Mouse (Mus musculus) ES-Bruce4 (cell line): ENCODE measurements around the gene Gm5580. TPM values are rescaled to one million over a fixed set of nuclear protein-coding genes. Genes with fewer than 3 reads are reported as not detected.
"Not testable (repeated sequence)": the region's sequence is repeated elsewhere in the genome, so short reads cannot be mapped to it uniquely, and the experiment has no call there.

Experiments used
- H3K27ac ChIP-seq: 2 replicates; pipeline ENCODE4 v1.5.1; 2012; ENCODE audit warnings: low read length, inconsistent platforms; ENCODE audit not compliant: insufficient read depth
- H3K27me3 ChIP-seq: 2 replicates; pipeline ENCODE4 v1.6.1; 2012; ENCODE audit warnings: mild to moderate bottlenecking, low read length, inconsistent platforms; ENCODE audit not compliant: control insufficient read depth, poor library complexity, insufficient read depth, severe bottlenecking
- H3K36me3 ChIP-seq: 2 replicates; pipeline ENCODE4 v1.6.1; 2012; ENCODE audit warnings: inconsistent platforms, mild to moderate bottlenecking, low read length, moderate library complexity; ENCODE audit not compliant: control insufficient read depth, poor library complexity, insufficient read depth, severe bottlenecking
- H3K4me1 ChIP-seq: one replicate; pipeline ENCODE4 v1.8.1; 2011; ENCODE audit warnings: low read length; ENCODE audit not compliant: control insufficient read depth, insufficient read depth
- H3K4me3 ChIP-seq: 2 replicates; pipeline ENCODE4 v1.5.1; 2011; ENCODE audit warnings: low read depth, mild to moderate bottlenecking, low read length
- H3K9ac ChIP-seq: 2 replicates; pipeline ENCODE4 v1.6.1; 2012; ENCODE audit warnings: low read depth, mild to moderate bottlenecking, inconsistent platforms; ENCODE audit not compliant: poor library complexity, severe bottlenecking
- H3K9me3 ChIP-seq: replicated peaks from 2 replicates; pipeline ENCODE4 v1.6.1; 2012; ENCODE audit warnings: mild to moderate bottlenecking, low read length, inconsistent platforms; ENCODE audit not compliant: control insufficient read depth, poor library complexity, insufficient read depth, severe bottlenecking
- CTCF ChIP-seq: IDR thresholded peaks from one replicate; pipeline ENCODE4 v1.8.1; 2011; ENCODE audit warnings: low read depth, low read length
- EP300 ChIP-seq: IDR thresholded peaks from 2 replicates; pipeline ENCODE4 v1.6.1; 2011; ENCODE audit warnings: low read depth, low read length; ENCODE audit not compliant: insufficient read depth
- POLR2A ChIP-seq: IDR thresholded peaks from one replicate; pipeline ENCODE4 v1.8.1; 2011; ENCODE audit warnings: low read length; ENCODE audit not compliant: insufficient read depth
- polyA plus RNA-seq: library from polyadenylated mRNA; stranded (reverse); fragments of >200 nt; gene quantifications from 2 replicates; pipeline ENCODE4 v1.2.4, GENCODE M21; 2011; ENCODE audit warnings: low read depth; ENCODE audit not compliant: missing spikeins, insufficient read depth, insufficient read length

Gene Gm5580
- not detected in 2 replicates for polyA plus RNA-seq

DNA sequence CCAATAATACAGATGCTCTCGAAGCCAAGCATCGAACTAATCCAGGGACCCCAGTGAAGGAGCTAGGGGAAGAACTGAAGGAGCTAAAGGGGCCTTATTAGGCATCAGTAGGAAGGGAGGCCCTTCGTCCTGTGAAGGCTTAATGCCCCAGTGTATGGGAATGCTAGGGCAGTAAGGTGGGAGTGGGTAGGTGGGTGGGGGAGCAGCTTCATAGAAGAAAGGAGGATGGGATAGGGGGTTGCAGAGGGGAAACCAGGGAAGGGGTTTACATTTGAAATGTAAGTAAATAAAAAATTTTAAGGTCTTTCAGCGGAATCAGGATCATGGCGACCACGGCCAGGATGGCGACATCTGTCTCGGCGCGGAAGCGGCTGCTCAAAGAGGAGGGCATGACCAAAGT, at the start of gene Gm5580:
TSS of gene Gm5580 (plus strand) at position 301 of the 400 bp plus-strand sequence.
- H3K27me3 ChIP-seq, H3K9me3 ChIP-seq, H3K36me3 ChIP-seq, H3K27ac ChIP-seq, H3K4me1 ChIP-seq, H3K4me3 ChIP-seq, H3K9ac ChIP-seq: not testable (repeated sequence)

DNA sequence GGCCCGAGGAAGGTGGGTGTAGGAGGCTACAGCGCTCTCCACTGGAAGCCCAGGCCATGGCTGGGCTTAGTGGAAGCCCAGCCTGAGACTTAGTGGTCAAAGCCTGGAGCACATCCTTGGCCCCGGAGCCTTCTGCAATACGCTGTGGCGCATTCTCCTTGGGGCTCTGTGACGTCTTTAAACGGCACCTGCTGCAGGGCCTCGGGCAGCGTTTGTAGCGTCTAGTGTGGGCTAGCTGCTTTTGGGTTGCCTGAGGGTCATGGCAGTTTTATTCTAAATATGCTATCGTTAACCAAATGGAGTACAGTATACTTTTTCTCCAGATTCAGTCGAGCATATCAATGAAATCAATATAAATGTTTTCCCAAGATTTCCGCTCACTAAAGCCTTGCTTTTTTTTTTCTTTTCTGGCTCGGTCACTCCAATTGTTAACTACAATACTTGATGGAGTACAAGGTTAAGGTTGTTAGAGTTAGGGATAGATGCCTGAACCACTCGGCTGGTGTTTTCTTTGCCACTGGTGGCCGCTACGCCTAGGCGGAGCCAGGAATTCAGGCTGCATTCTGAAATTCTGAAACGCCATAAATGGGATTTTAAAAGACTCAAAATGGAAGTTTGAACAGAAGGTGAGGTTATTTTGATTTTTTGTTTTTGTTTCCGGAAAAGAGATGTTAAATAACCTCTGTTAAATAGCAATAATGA, 44.5 kb upstream of the Gm5580 start, which contains the start of gene Olfr212:
TSS of gene Olfr212 (plus strand) at position 215 of the 702 bp plus-strand sequence.
- H3K27ac ChIP-seq, H3K4me1 ChIP-seq, H3K9ac ChIP-seq, H3K4me3 ChIP-seq, H3K27me3 ChIP-seq, H3K36me3 ChIP-seq: not testable (repeated sequence)
- H3K9me3 ChIP-seq, result peaks cover 24% of the 10 kb centered on the region

DNA sequence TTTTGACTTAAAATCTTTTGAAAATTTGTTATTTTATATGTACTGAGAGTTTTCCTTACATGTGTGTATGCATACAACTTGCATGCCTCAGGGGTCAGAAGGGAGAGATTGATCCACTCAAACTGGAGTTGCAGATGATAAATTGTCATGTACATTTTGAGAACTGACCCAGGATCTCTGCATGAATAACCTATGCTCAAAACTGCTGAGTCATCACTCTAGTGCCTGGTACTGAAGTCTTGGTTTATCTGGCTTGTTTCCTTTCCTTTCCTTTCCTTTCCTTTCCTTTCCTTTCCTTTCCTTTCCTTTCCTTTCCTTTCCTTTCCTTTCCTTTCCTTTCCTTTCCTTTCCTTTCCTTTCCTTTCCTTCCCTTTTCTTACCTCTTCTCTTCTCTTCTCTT, 36.1 kb upstream of the Gm5580 start:
- TF ChIP-seq EP300 (no peak), POLR2A (no peak), CTCF (no peak)
- no peaks in the 10 kb centered on the region for H3K9me3 ChIP-seq

DNA sequence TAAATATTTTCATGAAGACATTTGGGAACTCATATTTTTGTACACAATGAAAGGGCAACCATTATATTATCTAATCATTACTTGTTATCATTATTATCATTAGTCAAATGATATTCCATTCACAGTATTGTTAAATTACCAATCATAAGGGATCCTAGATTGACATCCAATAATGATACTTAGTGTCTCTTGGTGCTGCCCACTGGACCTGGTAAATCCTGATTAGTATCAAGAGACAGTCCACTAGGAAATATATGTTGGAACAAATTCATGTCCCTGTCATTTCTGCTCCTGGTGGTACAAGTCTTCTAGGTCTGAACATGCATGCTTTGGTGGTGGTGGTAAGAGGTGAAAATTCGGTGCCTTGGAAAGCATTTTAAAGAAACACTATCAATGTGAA, 12.8 kb upstream of the Gm5580 start, which contains the start of gene Olfr213:
TSS of gene Olfr213 (plus strand) at position 301 of the 400 bp plus-strand sequence.
- no peak within 1 kb of the TSS for H3K4me3 ChIP-seq
- H3K27ac ChIP-seq, result no peak within 1 kb of the TSS
- no peaks in the 10 kb centered on the region for H3K4me1 ChIP-seq
- H3K36me3 ChIP-seq, result no peaks in the 10 kb centered on the region
- H3K27me3 ChIP-seq, result no peaks in the 10 kb centered on the region
- TF ChIP-seq EP300 (no peak), POLR2A (no peak), CTCF (no peak)
- 0 out of 2 replicates have a peak, but pooled peaks cover 2% of the 10 kb centered on the region for H3K9me3 ChIP-seq
- no peak within 1 kb of the TSS for H3K9ac ChIP-seq

More for the DNA sequence above, 36.1 kb upstream of the Gm5580 start:
- no peaks in the 10 kb centered on the region for H3K4me1 ChIP-seq
- no peak overlapping the region for H3K27ac ChIP-seq
- no peaks in the 10 kb centered on the region for H3K36me3 ChIP-seq
- H3K9ac ChIP-seq, result no peak overlapping the region
- H3K27me3 ChIP-seq, result no peaks in the 10 kb centered on the region
- no peak overlapping the region for H3K4me3 ChIP-seq

DNA sequence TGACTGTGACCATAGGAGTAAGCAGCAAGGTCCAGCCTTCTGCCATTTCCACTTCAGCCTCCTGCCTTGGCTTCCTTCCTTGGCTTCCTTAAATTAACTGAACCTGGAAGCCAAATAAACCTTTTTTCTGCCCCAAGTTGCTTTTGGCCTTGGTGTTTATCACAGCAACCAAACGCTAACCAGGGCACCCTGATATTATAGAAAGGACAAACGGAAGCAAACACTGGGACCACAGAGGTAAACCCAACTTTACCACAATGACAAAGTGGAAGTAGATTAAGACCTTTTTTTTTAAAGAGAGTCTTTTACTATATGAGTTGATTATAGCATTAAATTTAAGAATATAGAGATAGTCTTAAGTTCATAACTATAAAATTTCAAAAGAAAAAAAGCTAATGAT, 8.4 kb upstream of the Gm5580 start:
- Histone ChIP-seq H3K4me1 (no peaks in the 10 kb centered on the region), H3K36me3 (no peaks in the 10 kb centered on the region), H3K4me3 (no peak overlapping the region), H3K27me3 (no peaks in the 10 kb centered on the region), H3K9ac (no peak overlapping the region), H3K27ac (no peak overlapping the region), H3K9me3 (no peaks in the 10 kb centered on the region)
- TF ChIP-seq CTCF (no peak), POLR2A (no peak), EP300 (no peak)

DNA sequence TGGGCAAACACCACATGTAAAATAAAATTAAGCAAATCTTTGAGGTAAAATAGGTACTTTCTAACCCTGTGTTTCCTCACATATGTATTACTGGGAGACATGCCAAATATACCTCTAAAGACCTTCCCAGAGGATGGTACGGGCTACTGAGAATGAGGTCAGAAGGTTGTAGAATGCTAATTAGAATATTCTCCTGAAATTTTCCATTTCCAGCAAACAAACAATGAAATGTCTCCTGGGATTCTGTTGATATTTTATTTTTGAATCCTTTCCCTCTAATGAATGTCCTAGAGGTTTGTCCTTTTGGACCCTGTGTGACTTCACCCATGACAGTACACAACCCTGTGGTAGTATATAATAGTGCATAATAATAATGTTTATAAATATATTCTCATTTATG, 3.0 kb downstream of the Gm5580 start, which contains the start of gene Olfr214:
TSS of gene Olfr214 (plus strand) at position 301 of the 400 bp plus-strand sequence.
- Histone ChIP-seq H3K36me3 (no peaks in the 10 kb centered on the region), H3K4me3 (no peak within 1 kb of the TSS), H3K4me1 (no peaks in the 10 kb centered on the region), H3K9me3 (no peaks in the 10 kb centered on the region), H3K9ac (no peak within 1 kb of the TSS), H3K27me3 (no peaks in the 10 kb centered on the region), H3K27ac (no peak within 1 kb of the TSS)
- TF ChIP-seq CTCF, result no peak
- no peak for TF ChIP-seq EP300
- TF ChIP-seq POLR2A, result no peak
